ENCODE assay signal across 8 mouse cellular contexts in genomic region chr11:69071262-69071661, GRCm38 (mm10). TPM values are rescaled to one million over a fixed set of nuclear protein-coding genes. Genes with fewer than 3 reads are reported as not detected.
DNase-seq lines count a peak whose midpoint lies in the region; ATAC-seq and TF ChIP-seq lines count a peak whose summit lies in the region.

No protein-coding gene starts in this region.

- H3K4me1 ChIP-seq in erythroblast, embryonic 14.5 days (ENCODE audit: control insufficient read depth) = peaks cover 78% of the 10 kb centered on the region
- H3K4me1 ChIP-seq in testis, adult 2 months (ENCODE audit: control insufficient read depth, insufficient read depth, low read length) = peaks cover 14% of the 10 kb centered on the region
- peaks cover 27% of the 10 kb centered on the region for H3K4me1 ChIP-seq in limb, embryonic 14.5 days (ENCODE audit: control insufficient read depth, insufficient read depth, low read length)
- H3K4me1 ChIP-seq in stomach, embryonic 16.5 days (ENCODE audit: control insufficient read depth, insufficient read depth, low read length) = peaks cover 41% of the 10 kb centered on the region

- TF ChIP-seq CTCF in testis, adult 2 months (IDR thresholded peaks at IDR 0.05; ENCODE audit: control insufficient read depth, insufficient read depth, insufficient replicate concordance, low read depth, low read length) = no peak

- no peaks in the 10 kb centered on the region for H3K36me3 ChIP-seq in erythroblast, embryonic 14.5 days (ENCODE audit: control insufficient read depth)
- H3K36me3 ChIP-seq in testis, adult 2 months (ENCODE audit: control insufficient read depth, insufficient read depth, low read length) = peaks cover 3% of the 10 kb centered on the region
- H3K36me3 ChIP-seq in limb, embryonic 14.5 days (ENCODE audit: control insufficient read depth, insufficient read depth, low read length) = no peaks in the 10 kb centered on the region
- H3K36me3 ChIP-seq in stomach, embryonic 16.5 days (ENCODE audit: control insufficient read depth, insufficient read depth, low read length) = no peaks in the 10 kb centered on the region

- H3K4me3 ChIP-seq in erythroblast, embryonic 14.5 days (replicated peaks) = peak overlapping the region; percentile 77
- H3K4me3 ChIP-seq in testis, adult 2 months (ENCODE audit: control insufficient read depth, low read depth, low read length) = peak overlapping the region; percentile 100
- H3K4me3 ChIP-seq in limb, embryonic 14.5 days (replicated peaks; ENCODE audit: low read length) = peak overlapping the region; percentile 63
- peak overlapping the region; percentile 74 for H3K4me3 ChIP-seq in stomach, embryonic 16.5 days (replicated peaks; ENCODE audit: low read length)

- no peak for DNase-seq in testis, postnatal 14 days (ENCODE audit: low spot score)
- no peak for DNase-seq in limb, embryonic 14.5 days (ENCODE audit: low spot score)
- DNase-seq in right cerebral cortex, adult 2 months (ENCODE audit: low spot score in 2 of 2) = no peak
- DNase-seq in layer of hippocampus, postnatal 36 days = no peak

- H3K9ac ChIP-seq in limb, embryonic 14.5 days (ENCODE audit: low read depth, low read length, severe bottlenecking) = peak overlapping the region; percentile 80
- H3K9ac ChIP-seq in stomach, embryonic 16.5 days (ENCODE audit: low read length) = peak overlapping the region; percentile 89

- peak overlapping the region; percentile 86 for H3K4me2 ChIP-seq in limb, embryonic 14.5 days (replicated peaks; ENCODE audit: low read depth, low read length, severe bottlenecking)
- peak overlapping the region; percentile 92 for H3K4me2 ChIP-seq in stomach, embryonic 16.5 days (ENCODE audit: low read depth, low read length)

- no peaks in the 10 kb centered on the region for H3K27me3 ChIP-seq in erythroblast, embryonic 14.5 days (ENCODE audit: control insufficient read depth)
- no peaks in the 10 kb centered on the region for H3K27me3 ChIP-seq in testis, adult 2 months (ENCODE audit: control insufficient read depth, insufficient read depth, low read length)
- no peaks in the 10 kb centered on the region for H3K27me3 ChIP-seq in limb, embryonic 14.5 days (ENCODE audit: control insufficient read depth, insufficient read depth, low read length)
- H3K27me3 ChIP-seq in stomach, embryonic 16.5 days (ENCODE audit: control insufficient read depth, insufficient read depth, low read length) = no peaks in the 10 kb centered on the region

- no peaks in the 10 kb centered on the region for H3K9me3 ChIP-seq in erythroblast, embryonic 14.5 days (ENCODE audit: control insufficient read depth, low read length)
- no peaks in the 10 kb centered on the region for H3K9me3 ChIP-seq in limb, embryonic 14.5 days (ENCODE audit: control insufficient read depth, low read length)
- H3K9me3 ChIP-seq in stomach, embryonic 16.5 days (replicated peaks; ENCODE audit: control insufficient read depth, low read length) = no peaks in the 10 kb centered on the region

- no peak for TF ChIP-seq POLR2A in testis, adult 2 months (IDR thresholded peaks at IDR 0.05; ENCODE audit: control insufficient read depth, low read depth, low read length)
- no peak for TF ChIP-seq POLR2A in limb, embryonic 14.5 days (IDR thresholded peaks at IDR 0.05; ENCODE audit: borderline replicate concordance, extremely low read depth, insufficient read depth, insufficient read length)

- WGBS in limb, embryonic 14.5 days = 20% methylated on average over 9 of the region's 9 CpGs
- WGBS in stomach, embryonic 16.5 days = 29% methylated on average over 9 of the region's 9 CpGs

- peak overlapping the region; percentile 100 for H3K27ac ChIP-seq in testis, adult 2 months (ENCODE audit: control insufficient read depth, insufficient read depth, low read depth, low read length)
- H3K27ac ChIP-seq in limb, embryonic 14.5 days (replicated peaks; ENCODE audit: low read depth, low read length) = peak overlapping the region; percentile 94
- peak overlapping the region; percentile 97 for H3K27ac ChIP-seq in stomach, embryonic 16.5 days (ENCODE audit: low read length)

- ATAC-seq in erythroblast, adult 5-6 weeks (replicated peaks; ENCODE audit: low FRiP score, poor library complexity, severe bottlenecking) = no peak
- no peak for ATAC-seq in limb, embryonic 14.5 days (ENCODE audit: low FRiP score, low read depth)
- no peak for ATAC-seq in stomach, embryonic 16.5 days (ENCODE audit: insufficient read depth, low FRiP score)

RNA-seq across cellular contexts. Expression of gene Tmem107, which starts 0.7 kb away (rescaled TPM):
- 10.0 and 12.3 TPM in 2 replicates for polyA plus RNA-seq in erythroblast, embryonic 14.5 days (2012)
- 2.3 and 6.1 TPM in 2 replicates for total RNA-seq in erythroblast, adult 5-6 weeks (2015; ENCODE audit: low replicate concordance)
- total RNA-seq in erythroblast, adult 5-6 weeks (2017; ENCODE audit: low replicate concordance) = 2.9 and 3.9 TPM in 2 replicates
- 135 and 142 TPM in 2 replicates for polyA plus RNA-seq in testis, adult 2 months (2012; rRNA removed)
- polyA plus RNA-seq in limb, embryonic 14.5 days (2012; rRNA removed) = 47.8 and 71.0 TPM in 2 replicates
- polyA plus RNA-seq in limb, embryonic 14.5 days (2014; fragmentation: Nextera tagmentation; extraction: Ambion mirVana) = 54.4 and 55.2 TPM in 2 replicates
- polyA plus RNA-seq in stomach, embryonic 16.5 days (2015; fragmentation: Nextera tagmentation; extraction: Ambion mirVana) = 58.2 and 62.1 TPM in 2 replicates
- total RNA-seq in layer of hippocampus, postnatal 36 days (2021) = 10 to 100 TPM; 20.8 to 24.0 TPM

RNA-seq across cellular contexts. Expression of gene Borcs6, which starts 11.7 kb away (rescaled TPM):
- 2.0 and 2.4 TPM in 2 replicates for polyA plus RNA-seq in erythroblast, embryonic 14.5 days (2012)
- 2.5 and 3.1 TPM in 2 replicates for total RNA-seq in erythroblast, adult 5-6 weeks (2015; ENCODE audit: low replicate concordance)
- total RNA-seq in erythroblast, adult 5-6 weeks (2017; ENCODE audit: low replicate concordance) = 1.0 and 4.7 TPM in 2 replicates
- polyA plus RNA-seq in testis, adult 2 months (2012; rRNA removed) = 13.4 and 15.8 TPM in 2 replicates
- 15.2 and 15.6 TPM in 2 replicates for polyA plus RNA-seq in limb, embryonic 14.5 days (2012; rRNA removed)
- 12.3 and 13.9 TPM in 2 replicates for polyA plus RNA-seq in limb, embryonic 14.5 days (2014; fragmentation: Nextera tagmentation; extraction: Ambion mirVana)
- 7.2 and 7.8 TPM in 2 replicates for polyA plus RNA-seq in stomach, embryonic 16.5 days (2015; fragmentation: Nextera tagmentation; extraction: Ambion mirVana)
- 10 to 100 TPM; 27.8 to 30.4 TPM for total RNA-seq in layer of hippocampus, postnatal 36 days (2021)

RNA-seq across cellular contexts. Expression of gene Vamp2, which starts 17.0 kb away (rescaled TPM):
- polyA plus RNA-seq in erythroblast, embryonic 14.5 days (2012) = 7.9 and 9.1 TPM in 2 replicates
- 50.3 and 58.7 TPM in 2 replicates for total RNA-seq in erythroblast, adult 5-6 weeks (2015; ENCODE audit: low replicate concordance)
- total RNA-seq in erythroblast, adult 5-6 weeks (2017; ENCODE audit: low replicate concordance) = 12.4 and 17.8 TPM in 2 replicates
- 36.3 and 43.1 TPM in 2 replicates for polyA plus RNA-seq in testis, adult 2 months (2012; rRNA removed)
- polyA plus RNA-seq in limb, embryonic 14.5 days (2012; rRNA removed) = 199 and 224 TPM in 2 replicates
- polyA plus RNA-seq in limb, embryonic 14.5 days (2014; fragmentation: Nextera tagmentation; extraction: Ambion mirVana) = 89.8 and 98.1 TPM in 2 replicates
- 79.9 and 88.5 TPM in 2 replicates for polyA plus RNA-seq in stomach, embryonic 16.5 days (2015; fragmentation: Nextera tagmentation; extraction: Ambion mirVana)
- total RNA-seq in layer of hippocampus, postnatal 36 days (2021) = 100 to 1,000 TPM; 962 to 984 TPM

RNA-seq across cellular contexts. Expression of gene Per1, which starts 23.8 kb away (rescaled TPM):
- polyA plus RNA-seq in erythroblast, embryonic 14.5 days (2012) = 1.4 and 1.5 TPM in 2 replicates
- total RNA-seq in erythroblast, adult 5-6 weeks (2015; ENCODE audit: low replicate concordance) = 2.3 and 3.1 TPM in 2 replicates
- 1.7 and 1.9 TPM in 2 replicates for total RNA-seq in erythroblast, adult 5-6 weeks (2017; ENCODE audit: low replicate concordance)
- polyA plus RNA-seq in testis, adult 2 months (2012; rRNA removed) = 103 and 106 TPM in 2 replicates
- 19.3 and 25.4 TPM in 2 replicates for polyA plus RNA-seq in limb, embryonic 14.5 days (2012; rRNA removed)
- polyA plus RNA-seq in limb, embryonic 14.5 days (2014; fragmentation: Nextera tagmentation; extraction: Ambion mirVana) = 16.0 and 22.5 TPM in 2 replicates
- 21.8 and 22.3 TPM in 2 replicates for polyA plus RNA-seq in stomach, embryonic 16.5 days (2015; fragmentation: Nextera tagmentation; extraction: Ambion mirVana)
- total RNA-seq in layer of hippocampus, postnatal 36 days (2021) = 10 to 100 TPM; 78.2 to 92.8 TPM

RNA-seq across cellular contexts. Expression of gene Aurkb, which starts 25.8 kb away (rescaled TPM):
- 20.3 and 26.6 TPM in 2 replicates for polyA plus RNA-seq in erythroblast, embryonic 14.5 days (2012)
- 32.9 and 35.3 TPM in 2 replicates for total RNA-seq in erythroblast, adult 5-6 weeks (2015; ENCODE audit: low replicate concordance)
- total RNA-seq in erythroblast, adult 5-6 weeks (2017; ENCODE audit: low replicate concordance) = 74.0 and 102 TPM in 2 replicates
- 15.2 and 17.9 TPM in 2 replicates for polyA plus RNA-seq in testis, adult 2 months (2012; rRNA removed)
- polyA plus RNA-seq in limb, embryonic 14.5 days (2012; rRNA removed) = 124 and 144 TPM in 2 replicates
- polyA plus RNA-seq in limb, embryonic 14.5 days (2014; fragmentation: Nextera tagmentation; extraction: Ambion mirVana) = 109 and 116 TPM in 2 replicates
- polyA plus RNA-seq in stomach, embryonic 16.5 days (2015; fragmentation: Nextera tagmentation; extraction: Ambion mirVana) = 120 and 134 TPM in 2 replicates
- 1 to 10 TPM; 1.0 to 1.1 TPM for total RNA-seq in layer of hippocampus, postnatal 36 days (2021)
